Comparison of ENCODE assay signal across 8 mouse cellular contexts in the genomic region with DNA sequence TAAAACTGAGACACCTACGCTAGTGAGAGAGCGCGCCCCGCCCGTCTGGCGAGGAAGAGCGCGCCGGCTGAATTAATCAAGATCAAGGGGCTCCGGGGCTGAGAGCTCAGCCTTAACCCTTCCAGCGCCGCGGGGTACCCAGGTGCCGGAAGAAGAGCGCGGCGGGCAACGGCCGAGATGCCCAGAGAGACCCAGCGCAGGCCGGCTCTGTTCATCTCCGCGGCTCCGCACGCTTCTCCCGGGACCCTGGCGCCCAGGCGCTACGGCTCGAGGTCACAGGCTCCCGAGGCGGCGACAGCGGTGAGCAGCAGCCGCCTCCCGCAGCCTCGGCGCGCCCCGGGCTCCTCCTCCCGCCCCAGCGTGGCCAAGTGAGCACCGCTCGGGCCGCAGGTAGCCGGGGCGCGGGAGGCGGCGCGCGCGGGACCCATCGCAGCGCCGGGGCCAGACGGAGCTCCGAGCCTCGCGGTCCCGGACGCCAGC. TPM values are rescaled to one million over a fixed set of nuclear protein-coding genes. Genes with fewer than 3 reads are reported as not detected.
DNase-seq lines count a peak whose midpoint lies in the region; ATAC-seq lines count a peak whose summit lies in the region.

A gene (plus strand): TSS at position 376 of the 480 bp plus-strand sequence.

- H3K4me3 ChIP-seq in heart, embryonic 15.5 days, result peak within 1 kb of the TSS; percentile 69
- H3K4me3 ChIP-seq in liver, embryonic 13.5 days (replicated peaks), result peak within 1 kb of the TSS; percentile 60
- H3K4me3 ChIP-seq in neural tube, embryonic 15.5 days (replicated peaks), result peak within 1 kb of the TSS; percentile 75

- H3K27ac ChIP-seq in heart, embryonic 15.5 days, result peak within 1 kb of the TSS; percentile 35; the same call in 1 of the 2 replicates
- H3K27ac ChIP-seq in liver, embryonic 13.5 days, result no peak within 1 kb of the TSS
- peak within 1 kb of the TSS; percentile 77 for H3K27ac ChIP-seq in neural tube, embryonic 15.5 days (replicated peaks)

- under 1% methylated on average over 62 of the region's 62 CpGs for WGBS in heart, embryonic 15.5 days
- WGBS in liver, embryonic 13.5 days (ENCODE audit: insufficient replicate concordance), result under 1% methylated on average over 54 of the region's 62 CpGs
- under 1% methylated on average over 58 of the region's 62 CpGs for WGBS in neural tube, embryonic 15.5 days

- no peaks in the 10 kb centered on the region for H3K9me3 ChIP-seq in heart, embryonic 15.5 days (replicated peaks)
- no peaks in the 10 kb centered on the region for H3K9me3 ChIP-seq in liver, embryonic 13.5 days (replicated peaks)
- H3K9me3 ChIP-seq in neural tube, embryonic 15.5 days (replicated peaks), result no peaks in the 10 kb centered on the region

- H3K4me2 ChIP-seq in heart, embryonic 15.5 days, result peak within 1 kb of the TSS; percentile 100
- H3K4me2 ChIP-seq in liver, embryonic 13.5 days, result peak within 1 kb of the TSS; percentile 84
- H3K4me2 ChIP-seq in neural tube, embryonic 15.5 days, result peak within 1 kb of the TSS; percentile 90

- peak; percentile 6 for DNase-seq in ovary, postnatal 10 days (ENCODE audit: low spot score)
- no peak for DNase-seq in ovary, adult 18-20 months (ENCODE audit: low spot score)
- DNase-seq in embryo, embryonic 10.5 days (ENCODE audit: low spot score), result peak; percentile 76
- peak; percentile 34 to 48 for DNase-seq in kidney, postnatal 25 days
- peak; percentile 6 for DNase-seq in liver, embryonic 13.5 days
- peak; percentile 13 to 39 for DNase-seq in thymus, postnatal 10 days (ENCODE audit: low spot score in 2 of 2)

- ATAC-seq in heart, embryonic 15.5 days (replicated peaks; ENCODE audit: insufficient number of reproducible peaks, insufficient read depth, low FRiP score, low read depth), result peak; percentile 74
- peak; percentile 68 for ATAC-seq in liver, embryonic 13.5 days (ENCODE audit: low read depth)
- ATAC-seq in neural tube, embryonic 15.5 days (ENCODE audit: low FRiP score), result peak; percentile 85

- no peaks in the 10 kb centered on the region for H3K36me3 ChIP-seq in heart, embryonic 15.5 days
- H3K36me3 ChIP-seq in liver, embryonic 13.5 days, result no peaks in the 10 kb centered on the region
- no peaks in the 10 kb centered on the region for H3K36me3 ChIP-seq in neural tube, embryonic 15.5 days

- peaks cover 21% of the 10 kb centered on the region for H3K4me1 ChIP-seq in heart, embryonic 15.5 days (replicated peaks)
- peaks cover 17% of the 10 kb centered on the region for H3K4me1 ChIP-seq in liver, embryonic 13.5 days (replicated peaks)
- H3K4me1 ChIP-seq in neural tube, embryonic 15.5 days, result peaks cover 19% of the 10 kb centered on the region

- H3K27me3 ChIP-seq in heart, embryonic 15.5 days, result peaks cover 28% of the 10 kb centered on the region
- H3K27me3 ChIP-seq in liver, embryonic 13.5 days, result peaks cover 49% of the 10 kb centered on the region
- H3K27me3 ChIP-seq in neural tube, embryonic 15.5 days (replicated peaks), result no peaks in the 10 kb centered on the region

- H3K9ac ChIP-seq in heart, embryonic 15.5 days, result peak within 1 kb of the TSS; percentile 66
- H3K9ac ChIP-seq in liver, embryonic 13.5 days, result peak within 1 kb of the TSS; percentile 50
- peak within 1 kb of the TSS; percentile 71 for H3K9ac ChIP-seq in neural tube, embryonic 15.5 days (replicated peaks)

RNA-seq across cellular contexts. Expression of the gene that starts here (rescaled TPM):
- polyA plus RNA-seq in heart, embryonic 15.5 days (2015; fragmentation: Nextera tagmentation; extraction: Ambion mirVana), result 4.3 TPM in 2 replicates
- 0.85 and 0.88 TPM in 2 replicates for polyA plus RNA-seq in liver, embryonic 13.5 days (2015; fragmentation: Nextera tagmentation; extraction: Ambion mirVana)
- 5.1 and 5.3 TPM in 2 replicates for polyA plus RNA-seq in neural tube, embryonic 15.5 days (2015; fragmentation: Nextera tagmentation; extraction: Ambion mirVana)

Comparison
In these comparisons a context has a peak if more than half of its experiments do, and no peak if none do; other contexts are left out.
1. Peak in DNase-seq, ATAC-seq, H3K4me3 ChIP-seq, H3K9ac ChIP-seq and H3K4me2 ChIP-seq in liver, embryonic 13.5 days; RNA of the gene not detected or under 1 TPM.